Comparison of ENCODE assay signal across 8 mouse cellular contexts in the genomic region with DNA sequence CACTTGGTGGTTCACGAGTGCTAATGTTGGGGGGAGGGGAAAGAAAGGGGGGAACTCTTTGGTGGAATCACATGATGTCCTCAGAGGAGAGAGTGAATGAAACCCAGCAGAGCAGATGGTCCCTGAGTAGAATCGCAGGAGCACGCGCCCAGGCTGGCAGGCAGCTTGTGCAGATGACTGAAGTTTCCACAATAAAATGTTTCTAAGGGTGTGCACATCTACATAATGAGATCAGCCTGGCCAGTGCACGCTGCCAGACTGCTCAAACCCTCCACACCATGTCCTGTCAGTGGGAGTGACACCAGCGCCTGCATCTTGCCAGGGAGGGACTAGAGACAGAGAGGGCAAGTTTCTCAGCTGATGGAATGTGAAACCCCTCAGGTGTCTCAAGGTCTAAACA. TPM values are rescaled to one million over a fixed set of nuclear protein-coding genes. Genes with fewer than 3 reads are reported as not detected.
DNase-seq lines count a peak whose midpoint lies in the region; ATAC-seq and TF ChIP-seq lines count a peak whose summit lies in the region.

No protein-coding gene starts in this region.

- TF ChIP-seq CTCF in kidney, adult 2 months (conservative IDR thresholded peaks at IDR 0.05; ENCODE audit: insufficient read depth, insufficient read length, low read depth, low read length) = no peak
- no peak for TF ChIP-seq CTCF in midbrain, postnatal 0 days (IDR thresholded peaks at IDR 0.05)

- H3K4me2 ChIP-seq in hindbrain, embryonic 14.5 days (replicated peaks) = no peak overlapping the region
- no peak overlapping the region for H3K4me2 ChIP-seq in midbrain, postnatal 0 days (ENCODE audit: low read depth, low read length, poor library complexity, severe bottlenecking)

- no peak for TF ChIP-seq POLR2A in kidney, adult 2 months (IDR thresholded peaks at IDR 0.05; ENCODE audit: low read depth, low read length)

- peak; percentile 35 for DNase-seq in kidney, adult 2 months
- DNase-seq in kidney, adult 8-10 months = no peak
- DNase-seq in fibroblast of lung, adult 2 months (ENCODE audit: low read depth) = peak; percentile 87
- DNase-seq in hindbrain, embryonic 14.5 days (ENCODE audit: low spot score) = peak; percentile 25
- peak; percentile 54 for DNase-seq in midbrain, postnatal 0 days (ENCODE audit: low spot score)
- DNase-seq in adipocyte (ENCODE audit: low spot score) = no peak
- DNase-seq in adrenal gland, adult 2 months = no peak
- no peak for DNase-seq in spleen, postnatal 4 days (ENCODE audit: low spot score in 2 of 2)

- 59% methylated on average over 6 of the region's 6 CpGs for WGBS in kidney, adult 2 months
- WGBS in hindbrain, embryonic 14.5 days = 33% methylated on average over 6 of the region's 6 CpGs
- WGBS in midbrain, postnatal 0 days = 28% methylated on average over 6 of the region's 6 CpGs

- H3K9me3 ChIP-seq in hindbrain, embryonic 14.5 days (ENCODE audit: control insufficient read depth, low read length) = no peaks in the 10 kb centered on the region
- no peaks in the 10 kb centered on the region for H3K9me3 ChIP-seq in midbrain, postnatal 0 days (ENCODE audit: low read length)

- H3K36me3 ChIP-seq in kidney, adult 2 months (ENCODE audit: control insufficient read depth, insufficient read depth, low read length) = no peaks in the 10 kb centered on the region
- no peaks in the 10 kb centered on the region for H3K36me3 ChIP-seq in hindbrain, embryonic 14.5 days (replicated peaks; ENCODE audit: control insufficient read depth, insufficient read depth)
- no peaks in the 10 kb centered on the region for H3K36me3 ChIP-seq in midbrain, postnatal 0 days (ENCODE audit: insufficient read depth, low read length)

- H3K9ac ChIP-seq in hindbrain, embryonic 14.5 days = no peak overlapping the region
- no peak overlapping the region for H3K9ac ChIP-seq in midbrain, postnatal 0 days (replicated peaks; ENCODE audit: low read length, poor library complexity, severe bottlenecking)

- H3K4me3 ChIP-seq in kidney, adult 2 months (ENCODE audit: insufficient read depth, low read depth, low read length) = no peak overlapping the region
- no peak overlapping the region for H3K4me3 ChIP-seq in hindbrain, embryonic 14.5 days (replicated peaks; ENCODE audit: low read length)
- no peak overlapping the region for H3K4me3 ChIP-seq in midbrain, postnatal 0 days (ENCODE audit: low read depth, low read length)

- peaks cover 12% of the 10 kb centered on the region for H3K4me1 ChIP-seq in kidney, adult 2 months (ENCODE audit: control insufficient read depth, insufficient read depth, low read length)
- no peaks in the 10 kb centered on the region for H3K4me1 ChIP-seq in hindbrain, embryonic 14.5 days (replicated peaks; ENCODE audit: control insufficient read depth, insufficient read depth, low read length)
- no peaks in the 10 kb centered on the region for H3K4me1 ChIP-seq in midbrain, postnatal 0 days (ENCODE audit: insufficient read depth, low read length)

- H3K27me3 ChIP-seq in kidney, adult 2 months (replicated peaks; ENCODE audit: control insufficient read depth, insufficient read depth, low read length) = no peaks in the 10 kb centered on the region
- no peaks in the 10 kb centered on the region for H3K27me3 ChIP-seq in hindbrain, embryonic 14.5 days (ENCODE audit: control insufficient read depth, insufficient read depth, low read length)
- no peaks in the 10 kb centered on the region; the same call in 1 of the 2 replicates for H3K27me3 ChIP-seq in midbrain, postnatal 0 days (ENCODE audit: insufficient read depth, low read length)

- H3K27ac ChIP-seq in kidney, adult 2 months (ENCODE audit: insufficient read depth, low read depth, low read length) = no peak overlapping the region
- no peak overlapping the region for H3K27ac ChIP-seq in hindbrain, embryonic 14.5 days
- no peak overlapping the region for H3K27ac ChIP-seq in midbrain, postnatal 0 days (ENCODE audit: low read depth, low read length)

- ATAC-seq in hindbrain, embryonic 14.5 days (ENCODE audit: low FRiP score) = peak; percentile 43; the same call in 1 of the 2 replicates
- ATAC-seq in midbrain, postnatal 0 days (ENCODE audit: low FRiP score) = peak; percentile 44; the same call in 1 of the 2 replicates

RNA-seq across cellular contexts. Expression of a gene that starts 10.9 kb away (rescaled TPM):
- 14.7 and 19.5 TPM in 2 replicates for polyA plus RNA-seq in kidney, adult 2 months (2012; rRNA removed)
- 4.7 TPM in 2 replicates for polyA plus RNA-seq in hindbrain, embryonic 14.5 days (2014; fragmentation: Nextera tagmentation; extraction: Ambion mirVana)
- 6.6 and 10.7 TPM in 2 replicates for total RNA-seq in midbrain, postnatal 0 days (2014; rRNA removed)
- 5.7 and 6.2 TPM in 2 replicates for polyA plus RNA-seq in midbrain, postnatal 0 days (2015; fragmentation: Nextera tagmentation; extraction: Ambion mirVana)
- 1 to 10 TPM; 5.6 to 7.6 TPM for total RNA-seq in adrenal gland, adult 2 months (2021)
- polyA plus RNA-seq in adrenal gland, adult 2 months (2012; rRNA removed) = 28.5 and 28.7 TPM in 2 replicates

RNA-seq across cellular contexts. Expression of a gene that starts 13.0 kb away (rescaled TPM):
- polyA plus RNA-seq in kidney, adult 2 months (2012; rRNA removed) = 91.4 and 96.7 TPM in 2 replicates
- 19.7 and 24.4 TPM in 2 replicates for polyA plus RNA-seq in hindbrain, embryonic 14.5 days (2014; fragmentation: Nextera tagmentation; extraction: Ambion mirVana)
- total RNA-seq in midbrain, postnatal 0 days (2014; rRNA removed) = 19.8 and 29.7 TPM in 2 replicates
- 25.8 and 28.9 TPM in 2 replicates for polyA plus RNA-seq in midbrain, postnatal 0 days (2015; fragmentation: Nextera tagmentation; extraction: Ambion mirVana)
- 100 to 1,000 TPM; 390 to 452 TPM for total RNA-seq in adrenal gland, adult 2 months (2021)
- 526 and 692 TPM in 2 replicates for polyA plus RNA-seq in adrenal gland, adult 2 months (2012; rRNA removed)

RNA-seq across cellular contexts. Expression of a gene that starts 29.4 kb away (rescaled TPM):
- polyA plus RNA-seq in kidney, adult 2 months (2012; rRNA removed) = 50.2 and 70.7 TPM in 2 replicates
- polyA plus RNA-seq in hindbrain, embryonic 14.5 days (2014; fragmentation: Nextera tagmentation; extraction: Ambion mirVana) = 46.8 and 51.5 TPM in 2 replicates
- total RNA-seq in midbrain, postnatal 0 days (2014; rRNA removed) = 21.3 and 30.3 TPM in 2 replicates
- polyA plus RNA-seq in midbrain, postnatal 0 days (2015; fragmentation: Nextera tagmentation; extraction: Ambion mirVana) = 41.1 and 47.7 TPM in 2 replicates
- total RNA-seq in adrenal gland, adult 2 months (2021) = 10 to 100 TPM; 38.1 to 51.8 TPM
- polyA plus RNA-seq in adrenal gland, adult 2 months (2012; rRNA removed) = 192 and 223 TPM in 2 replicates

RNA-seq across cellular contexts. Expression of a gene that starts 45.2 kb away (rescaled TPM):
- polyA plus RNA-seq in kidney, adult 2 months (2012; rRNA removed) = 113 and 157 TPM in 2 replicates
- 2.5 and 2.9 TPM in 2 replicates for polyA plus RNA-seq in hindbrain, embryonic 14.5 days (2014; fragmentation: Nextera tagmentation; extraction: Ambion mirVana)
- not detected in 2 replicates for total RNA-seq in midbrain, postnatal 0 days (2014; rRNA removed)
- polyA plus RNA-seq in midbrain, postnatal 0 days (2015; fragmentation: Nextera tagmentation; extraction: Ambion mirVana) = 2.9 and 3.8 TPM in 2 replicates
- not detected for total RNA-seq in adrenal gland, adult 2 months (2021)
- polyA plus RNA-seq in adrenal gland, adult 2 months (2012; rRNA removed) = not detected in 2 replicates

RNA-seq across cellular contexts. Expression of a gene that starts 49.8 kb away (rescaled TPM):
- polyA plus RNA-seq in kidney, adult 2 months (2012; rRNA removed) = 5.1 and 5.3 TPM in 2 replicates
- polyA plus RNA-seq in hindbrain, embryonic 14.5 days (2014; fragmentation: Nextera tagmentation; extraction: Ambion mirVana) = not detected in 2 replicates
- total RNA-seq in midbrain, postnatal 0 days (2014; rRNA removed) = not detected in 2 replicates
- 0.31 TPM in 1 of 2 replicates, not detected in the other for polyA plus RNA-seq in midbrain, postnatal 0 days (2015; fragmentation: Nextera tagmentation; extraction: Ambion mirVana)
- total RNA-seq in adrenal gland, adult 2 months (2021) = not detected
- 0.47 TPM in 1 of 2 replicates, not detected in the other for polyA plus RNA-seq in adrenal gland, adult 2 months (2012; rRNA removed)

Comparison
In these comparisons a context has a peak if more than half of its experiments do, and no peak if none do; other contexts are left out.
1. DNase-seq: peak in kidney, adult 2 months (single experiment), fibroblast of lung, adult 2 months (single experiment), hindbrain, embryonic 14.5 days (single experiment) and midbrain, postnatal 0 days (single experiment); none in kidney, adult 8-10 months (0 of 2), adipocyte (single experiment), adrenal gland, adult 2 months (single experiment) and spleen, postnatal 4 days (0 of 2).